Comparison of ENCODE assay signal across 28 mouse cellular contexts in the genomic region with DNA sequence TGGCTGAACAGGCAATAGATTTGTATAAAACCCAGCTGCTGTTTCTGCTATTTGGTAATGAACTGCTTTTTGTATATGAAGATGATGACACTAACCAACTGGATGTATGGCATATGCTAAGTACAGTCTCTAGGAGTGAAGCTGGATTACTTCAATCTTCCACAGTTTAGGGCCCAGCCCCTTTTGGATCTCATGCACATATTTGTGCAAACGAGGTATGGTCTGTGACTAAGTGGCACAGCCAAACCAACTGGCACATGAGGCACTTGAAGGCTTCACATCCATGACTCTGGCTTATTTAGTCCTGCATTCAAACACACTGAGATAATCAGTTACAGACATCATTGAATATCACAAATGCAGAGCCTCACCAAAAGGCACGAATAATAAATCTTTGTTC.
"Had no signal": no experiment of that assay in that cellular context is flagged by ENCODE, and none has a peak within 500 bp of the region (broad histone marks: within the 10 kb centered on the region; RNA-seq: fewer than 3 reads in every experiment).

No protein-coding gene starts in this region.

- DNase-seq: cerebellum, adult 2 months; cerebellum, adult 8-10 months; cerebellum, adult 9-10 months; cerebellum, adult 9-11 months; cerebellum, postnatal 10 days; cerebellum, postnatal 14 days; cerebellum, postnatal 25 days; cerebellum, postnatal 36 days; embryo, embryonic 11 days; forebrain, postnatal 0 days; gastrocnemius, adult 2 months; gastrocnemius, postnatal 10 days; gastrocnemius, postnatal 14 days; gastrocnemius, postnatal 25 days; gastrocnemius, postnatal 36 days; heart, adult 11 months; heart, adult 18-20 months; heart, adult 2 months had no signal

- H3K27ac ChIP-seq: embryonic facial prominence, embryonic 12.5 days; embryonic facial prominence, embryonic 13.5 days; embryonic facial prominence, embryonic 15.5 days; forebrain, embryonic 10.5 days; forebrain, embryonic 12.5 days; forebrain, embryonic 13.5 days; forebrain, embryonic 15.5 days; gastrocnemius, adult 2 months; heart, adult 2 months had no signal

- ATAC-seq: forebrain, embryonic 13.5 days; forebrain, embryonic 14.5 days; forebrain, embryonic 15.5 days; forebrain, embryonic 16.5 days; forebrain, postnatal 0 days had no signal

- H3K27me3 ChIP-seq: embryonic facial prominence, embryonic 12.5 days; embryonic facial prominence, embryonic 15.5 days; forebrain, embryonic 13.5 days; forebrain, embryonic 15.5 days had no signal

- H3K36me3 ChIP-seq: embryonic facial prominence, embryonic 12.5 days; embryonic facial prominence, embryonic 13.5 days; embryonic facial prominence, embryonic 15.5 days; forebrain, embryonic 10.5 days; forebrain, embryonic 12.5 days; forebrain, embryonic 15.5 days had no signal

- H3K4me1 ChIP-seq: embryonic facial prominence, embryonic 12.5 days; embryonic facial prominence, embryonic 13.5 days; embryonic facial prominence, embryonic 15.5 days; forebrain, embryonic 10.5 days; forebrain, embryonic 12.5 days; forebrain, embryonic 13.5 days; forebrain, embryonic 15.5 days had no signal

- H3K9ac ChIP-seq: embryonic facial prominence, embryonic 12.5 days; embryonic facial prominence, embryonic 13.5 days; embryonic facial prominence, embryonic 15.5 days; forebrain, embryonic 12.5 days; forebrain, embryonic 13.5 days; forebrain, embryonic 15.5 days; forebrain, postnatal 0 days had no signal

- H3K4me2 ChIP-seq: embryonic facial prominence, embryonic 12.5 days; embryonic facial prominence, embryonic 13.5 days; embryonic facial prominence, embryonic 15.5 days; forebrain, embryonic 12.5 days; forebrain, embryonic 13.5 days; forebrain, embryonic 15.5 days had no signal

- H3K4me3 ChIP-seq: embryonic facial prominence, embryonic 12.5 days; embryonic facial prominence, embryonic 13.5 days; embryonic facial prominence, embryonic 15.5 days; erythroblast, embryonic 14.5 days; forebrain, embryonic 10.5 days; forebrain, embryonic 12.5 days; forebrain, embryonic 13.5 days; forebrain, embryonic 15.5 days; gastrocnemius, adult 2 months; heart, adult 2 months had no signal

- H3K9me3 ChIP-seq: embryonic facial prominence, embryonic 12.5 days; embryonic facial prominence, embryonic 13.5 days; embryonic facial prominence, embryonic 15.5 days; forebrain, embryonic 10.5 days; forebrain, embryonic 12.5 days; forebrain, embryonic 13.5 days; forebrain, embryonic 15.5 days had no signal
